Mouse (Mus musculus): ENCODE measurements around the gene Usp25. TPM values are rescaled to one million over a fixed set of nuclear protein-coding genes. Genes with fewer than 3 reads are reported as not detected.

The Usp25 gene
- total RNA-seq, 2 experiments from 2014 or later: 76.5 to 78.1 TPM

- no peak for DNase-seq
These were observed 21.2 kb downstream of the Usp25 start for GRCm38 (mm10) chr16:77034751-77035150.

DNA sequence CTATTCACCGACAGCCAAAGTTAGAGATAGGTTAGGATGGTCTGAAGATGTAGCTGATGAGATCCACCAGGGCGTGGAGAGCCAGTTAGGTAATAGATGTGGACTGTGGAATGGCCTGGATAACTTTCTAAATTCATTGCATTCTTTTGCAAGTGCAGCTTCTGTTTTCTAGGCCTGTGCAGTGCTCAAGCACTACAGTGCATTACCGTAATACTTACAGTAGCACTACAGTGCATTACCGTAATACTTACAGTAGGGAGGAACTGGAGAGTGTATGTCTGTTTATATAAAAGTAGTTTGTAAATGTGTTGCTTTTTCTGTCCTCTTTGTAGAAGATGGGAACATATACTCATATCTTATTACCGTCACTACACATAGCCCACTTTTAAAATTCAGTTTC lies 28.1 kb downstream of the Usp25 start:
- no peak for DNase-seq

- no peak for DNase-seq
These were observed 30.0 kb downstream of the Usp25 start for GRCm38 (mm10) chr16:77043499-77043898.

DNA sequence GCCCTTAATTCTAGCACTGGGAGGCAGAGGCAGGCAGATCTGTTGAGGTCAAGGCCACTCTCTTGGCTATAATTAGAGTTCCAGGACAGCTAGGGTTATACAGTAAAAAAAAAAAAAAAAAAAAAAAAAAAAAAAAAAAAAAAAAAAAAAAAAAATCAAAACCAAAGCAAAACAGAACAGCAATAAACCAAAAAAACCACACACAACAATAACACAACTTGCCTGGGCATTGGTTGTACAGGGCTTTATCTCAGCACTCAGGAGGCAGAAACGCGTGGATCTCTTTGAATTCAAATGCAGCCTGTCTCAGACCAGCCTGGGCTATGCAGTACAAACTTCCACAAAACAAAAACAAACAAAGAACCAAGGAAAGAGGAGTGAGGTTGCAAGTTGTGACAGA lies 40.7 kb downstream of the Usp25 start:
- DNase-seq: no peak

GRCm38 (mm10) chr16:77055519-77056159 lies 42.1 kb downstream of the Usp25 start:
- DNase-seq: no peak

DNA sequence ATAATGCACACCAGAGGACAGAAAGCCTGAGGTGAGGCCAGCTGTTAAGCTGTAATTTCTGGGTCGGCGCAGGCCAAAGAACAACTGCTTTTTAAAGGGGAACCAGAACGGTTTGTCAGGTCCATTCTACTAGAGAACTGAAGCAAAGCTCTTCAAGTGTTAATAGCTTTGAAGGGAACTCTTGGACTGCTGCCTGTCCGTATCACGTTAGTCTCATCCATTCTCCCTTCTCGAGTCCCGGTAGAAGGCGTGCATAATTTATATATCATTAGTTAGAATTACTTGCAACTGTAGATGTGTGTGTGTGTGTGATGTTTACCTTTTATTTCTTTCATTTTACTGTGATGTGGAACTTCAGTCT lies 42.6 kb downstream of the Usp25 start:
- DNase-seq: no peak

DNA sequence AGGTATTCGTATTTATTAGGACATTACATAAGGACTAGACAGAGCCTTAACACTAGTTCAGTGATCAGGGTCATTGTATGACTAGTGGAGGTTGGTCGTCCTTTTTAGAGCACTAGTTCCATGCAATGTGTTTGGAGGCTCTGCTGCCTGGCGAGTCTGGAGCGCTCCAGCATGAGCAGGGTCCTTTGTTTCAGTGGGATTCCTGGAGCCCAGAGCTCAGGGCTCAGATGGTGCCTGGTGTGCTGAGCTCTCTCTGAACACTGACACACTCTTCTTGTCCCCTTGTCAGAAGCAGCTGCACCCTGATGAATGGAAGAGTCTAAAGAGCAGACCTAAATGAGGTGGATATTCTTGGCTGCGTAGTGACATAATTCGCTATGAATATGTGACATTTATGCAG lies 45.1 kb downstream of the Usp25 start:
- no peak for DNase-seq

DNA sequence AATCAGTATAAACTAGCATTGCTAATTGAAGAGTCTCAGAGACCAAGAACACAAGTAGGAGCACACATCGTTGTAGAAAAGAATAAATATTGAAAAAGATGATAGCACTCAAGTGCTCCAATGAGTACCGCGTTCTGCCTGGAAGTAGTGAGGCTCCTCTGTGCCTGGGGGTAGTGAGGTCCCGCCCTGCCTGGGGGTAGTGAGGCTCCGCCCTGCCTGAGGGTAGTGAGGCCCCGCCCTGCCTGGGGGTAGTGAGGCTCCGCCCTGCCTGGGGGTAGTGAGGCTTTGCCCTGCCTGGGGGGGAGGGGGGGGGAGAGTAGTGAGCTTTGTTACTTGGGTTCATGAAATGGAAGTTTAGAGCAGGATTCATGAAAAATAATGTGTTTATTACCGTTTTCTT lies 46.7 kb downstream of the Usp25 start:
- DNase-seq: peak; percentile 37

GRCm38 (mm10) chr16:77063916-77064315 lies 50.4 kb downstream of the Usp25 start:
- no peak for DNase-seq

GRCm38 (mm10) chr16:77076954-77077735 lies 63.6 kb downstream of the Usp25 start:
- no peak for DNase-seq

GRCm38 (mm10) chr16:77077736-77078005 lies 64.2 kb downstream of the Usp25 start:
- no peak for DNase-seq

DNA sequence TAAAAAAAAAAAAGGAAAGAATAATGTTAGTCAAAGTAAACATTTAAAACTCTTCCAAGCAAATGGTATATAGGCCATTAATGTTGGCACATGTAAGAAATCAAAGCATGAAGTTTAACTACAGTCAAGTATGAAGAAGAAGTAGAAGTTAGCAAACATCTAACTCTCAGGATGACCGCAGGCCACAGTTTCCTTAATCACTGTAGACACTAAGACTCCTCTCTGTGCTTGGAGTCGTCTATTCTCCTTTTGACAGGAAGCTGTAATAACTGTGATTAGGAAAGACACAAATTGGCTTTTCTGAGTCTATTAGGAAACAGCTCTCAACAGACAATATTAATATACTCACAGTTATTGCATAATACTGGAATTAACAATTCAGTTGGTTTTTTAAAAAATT lies 70.6 kb downstream of the Usp25 start:
- no peak for DNase-seq

GRCm38 (mm10) chr16:77089806-77090205 lies 76.3 kb downstream of the Usp25 start:
- no peak for DNase-seq

DNA sequence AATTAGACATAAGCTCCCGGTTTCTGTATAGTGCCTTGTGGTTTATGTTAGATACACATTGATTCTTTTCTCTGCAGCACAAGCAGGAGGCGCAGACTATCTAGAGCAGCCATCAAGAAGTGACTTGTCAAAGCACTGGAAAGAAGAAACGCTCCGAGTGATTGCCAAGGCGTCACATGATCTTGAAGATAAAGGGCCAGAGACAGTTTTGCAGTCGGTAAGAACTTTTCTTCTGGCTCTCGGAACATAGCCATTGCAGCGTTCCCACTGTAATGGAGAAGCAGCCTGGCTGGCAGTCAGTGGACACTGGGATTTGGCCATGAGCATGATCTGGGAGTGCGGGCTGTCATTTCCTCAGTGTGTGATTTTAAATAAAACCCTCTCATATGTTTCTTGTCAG lies 80.0 kb downstream of the Usp25 start:
- DNase-seq: peak; percentile 11

DNA sequence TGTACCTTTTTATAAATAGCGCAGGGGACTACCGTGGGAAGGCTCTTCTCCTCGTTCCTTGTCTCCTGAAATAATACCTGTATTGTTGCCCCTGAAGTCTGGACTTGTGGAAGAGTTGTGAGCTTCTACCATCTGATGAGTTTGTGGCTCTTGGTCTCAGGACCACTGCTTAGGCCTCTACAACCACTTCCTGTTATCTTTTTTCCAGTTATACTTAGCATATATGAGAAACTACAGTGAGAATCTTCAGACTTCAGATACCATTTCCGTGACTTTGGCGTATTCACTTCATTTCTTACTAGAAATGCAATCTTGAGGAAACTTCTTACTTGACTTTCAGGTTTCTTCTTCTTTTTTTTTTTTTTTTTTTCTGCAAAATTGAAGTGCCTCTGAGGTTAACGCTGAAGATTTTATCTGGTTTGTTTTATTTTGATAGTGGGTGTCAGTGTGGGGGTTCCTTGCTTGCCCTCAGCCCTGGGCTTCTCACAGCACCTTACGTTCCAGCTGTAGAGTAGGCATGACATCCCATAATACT lies 81.6 kb downstream of the Usp25 start:
- no peak for DNase-seq

DNA sequence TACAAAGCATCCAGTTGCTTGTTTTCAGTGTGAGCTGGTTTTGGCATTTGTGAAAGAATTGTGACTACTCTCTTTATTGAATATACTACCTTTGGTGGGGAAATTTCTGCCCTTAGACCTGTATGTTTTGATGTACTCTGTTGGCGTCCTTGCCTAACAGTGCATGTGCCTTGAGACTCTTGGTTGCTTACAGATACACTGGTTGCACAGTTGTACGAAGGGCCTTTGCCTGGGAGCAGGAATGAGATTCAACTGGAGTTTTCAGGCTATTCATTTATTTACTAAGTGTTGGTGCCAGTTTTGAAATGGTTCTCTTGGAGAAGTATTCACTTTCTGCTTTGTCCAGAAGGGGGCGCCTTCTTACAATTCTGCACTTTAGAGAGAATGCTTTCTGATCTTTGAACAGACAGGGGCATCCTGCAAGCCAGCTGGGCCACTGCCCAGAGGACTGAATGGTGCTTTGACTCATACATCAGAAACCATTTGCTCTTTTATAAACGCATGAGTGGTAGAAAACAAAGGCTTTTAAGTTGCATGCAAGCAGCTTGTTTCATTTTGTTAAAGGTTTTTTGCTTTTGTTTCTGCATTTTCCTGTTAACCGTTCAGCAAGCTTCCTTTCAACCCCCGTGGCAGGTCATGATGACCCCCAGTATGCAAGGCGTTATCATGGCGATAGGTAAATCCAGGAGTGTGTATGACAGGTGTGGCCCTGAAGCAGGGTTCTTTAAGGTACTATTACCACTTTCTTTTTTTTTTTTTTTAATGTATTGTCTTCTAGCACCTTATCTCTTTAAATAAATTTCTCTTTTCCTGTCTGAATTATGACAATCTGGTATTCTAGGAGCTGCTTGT lies 85.7 kb downstream of the Usp25 start:
- DNase-seq: peak; percentile 79

- DNase-seq: no peak
These were observed 90.2 kb downstream of the Usp25 start for GRCm38 (mm10) chr16:77103637-77104264.

GRCm38 (mm10) chr16:77111268-77111667 lies 97.8 kb downstream of the Usp25 start:
- DNase-seq: no peak

DNA sequence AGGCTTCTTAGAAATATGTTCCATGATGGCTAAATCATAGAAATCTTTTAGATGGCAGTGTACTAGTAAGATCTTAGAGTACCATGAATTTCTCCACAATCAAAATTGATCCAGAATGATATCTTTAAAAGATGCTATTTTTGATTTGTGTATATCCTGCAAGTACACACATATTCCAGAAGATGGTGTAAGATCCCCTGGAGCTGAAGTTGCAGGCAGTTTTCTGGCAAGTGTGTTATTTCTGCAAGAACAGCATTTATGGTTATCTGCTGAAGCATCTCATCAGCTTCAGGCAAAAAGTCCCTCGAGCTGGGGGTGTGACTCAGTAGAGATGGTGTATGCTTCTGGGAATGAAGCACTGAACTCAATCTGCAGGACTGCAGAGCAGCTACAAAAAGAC lies 112.4 kb downstream of the Usp25 start:
- DNase-seq: no peak

GRCm38 (mm10) chr16:77128683-77129082 lies 115.2 kb downstream of the Usp25 start:
- no peak for DNase-seq

GRCm38 (mm10) chr16:77133055-77133454 lies 119.5 kb downstream of the Usp25 start:
- no peak for DNase-seq

DNA sequence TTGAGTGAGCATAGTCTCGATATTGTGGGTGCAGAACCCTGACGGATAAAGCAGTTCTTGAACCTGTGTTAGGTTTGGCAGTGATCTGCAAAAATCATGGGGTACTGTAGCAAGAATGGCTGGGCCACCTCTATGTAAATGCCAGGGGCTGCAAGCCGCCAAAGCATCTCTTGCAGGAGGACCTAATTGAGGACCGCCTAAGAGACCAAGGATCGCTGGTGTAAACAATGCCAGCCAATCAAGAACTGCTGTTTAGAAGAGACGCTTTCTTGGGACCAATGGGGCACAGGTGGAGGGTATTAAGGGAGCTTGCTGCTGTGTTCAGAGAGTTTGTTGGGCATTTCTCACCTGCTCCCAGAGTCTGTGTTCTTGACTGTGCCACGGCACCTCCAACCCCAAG lies 127.1 kb downstream of the Usp25 start:
- no peak for DNase-seq

DNA sequence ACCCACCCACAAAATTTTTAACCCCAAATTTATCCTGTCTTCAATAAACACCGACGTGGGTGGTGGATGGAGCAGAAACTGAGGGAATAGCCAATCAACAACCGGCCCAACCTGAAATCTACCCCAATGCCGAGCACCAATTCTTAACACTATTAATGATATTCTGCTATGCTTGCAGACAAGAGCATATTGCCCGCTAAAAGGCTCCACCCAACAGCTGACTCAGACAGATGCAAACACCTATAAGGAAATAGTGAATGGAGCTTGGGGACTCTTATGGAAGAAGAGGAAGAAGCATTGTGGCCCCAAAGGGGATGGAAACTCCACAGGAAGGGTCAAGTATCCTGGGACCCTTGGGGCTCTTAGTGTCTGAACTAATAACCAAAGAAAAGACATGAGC lies 133.3 kb downstream of the Usp25 start:
- DNase-seq: no peak
